Mouse (Mus musculus): Measurements from ENCODE around the gene Dnajc7. TPM values are rescaled to one million over a fixed set of nuclear protein-coding genes. Genes with fewer than 3 reads are reported as not detected.
"Not testable (repeated sequence)": the region's sequence is repeated elsewhere in the genome, so short reads cannot be mapped to it uniquely, and the experiment has no call there.

Gene Dnajc7
- polyA plus RNA-seq, 1 experiment = 838 TPM

DNA sequence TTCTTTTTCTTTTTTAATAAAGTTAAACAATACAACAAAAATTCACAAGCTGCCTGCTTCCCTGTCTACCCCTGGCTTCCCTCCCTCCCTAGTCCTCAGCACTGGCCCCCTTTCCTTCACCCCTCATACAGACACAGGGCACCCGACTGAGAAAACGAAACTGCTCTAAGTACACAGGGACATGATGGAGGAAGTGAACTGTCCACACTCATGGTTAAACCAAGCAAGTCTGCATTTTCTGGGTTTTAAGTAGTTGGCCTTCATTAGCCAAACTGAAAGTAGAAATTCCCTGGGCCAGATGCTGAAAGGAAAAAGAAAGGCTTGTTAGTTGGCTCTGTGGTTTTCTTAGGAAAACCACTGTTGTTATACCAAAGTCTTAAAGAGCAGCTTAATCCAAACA, 37.1 kb downstream of the Dnajc7 start:
- H3K27ac ChIP-seq (ENCODE audit: control insufficient read depth, insufficient read depth, low read depth, low read length, poor library complexity) = peak overlapping the region; percentile 74
- TF ChIP-seq POLR2A (IDR thresholded peaks at IDR 0.05; ENCODE audit: borderline replicate concordance, control insufficient read depth, low read depth, low read length) = no peak
- TF ChIP-seq CTCF (IDR thresholded peaks at IDR 0.05; ENCODE audit: control insufficient read depth, insufficient read depth, low read length) = no peak
- H3K4me1 ChIP-seq (ENCODE audit: control insufficient read depth, insufficient read depth, low read length) = peaks cover 5% of the 10 kb centered on the region
- peak overlapping the region; percentile 45 for H3K4me3 ChIP-seq (replicated peaks; ENCODE audit: control insufficient read depth, low read depth, low read length)
- 14% methylated on average over 2 of the region's 2 CpGs for WGBS

DNA sequence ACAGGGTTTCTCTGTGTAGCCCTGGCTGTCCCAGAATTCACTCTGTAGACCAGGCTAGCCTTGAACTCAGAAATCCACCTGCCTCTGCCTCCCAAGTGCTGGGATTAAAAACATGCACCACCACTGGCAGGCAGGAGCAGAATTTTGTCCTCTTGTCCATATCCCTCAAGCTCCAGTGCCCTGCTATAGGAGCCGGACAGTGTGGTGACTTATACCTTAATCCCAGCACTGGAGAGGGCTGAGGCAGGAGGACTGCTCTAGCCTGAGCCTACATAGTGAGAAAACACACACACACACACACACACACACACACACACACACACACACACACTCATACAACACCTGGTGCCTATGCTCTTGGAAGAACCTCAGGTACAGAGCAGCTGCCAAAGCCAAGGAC, 37.6 kb downstream of the Dnajc7 start:
- peak overlapping the region; percentile 7 for H3K4me3 ChIP-seq (replicated peaks; ENCODE audit: control insufficient read depth, low read depth, low read length)
- H3K4me1 ChIP-seq (ENCODE audit: control insufficient read depth, insufficient read depth, low read length) = not testable (repeated sequence)
- WGBS = 90% methylated on average over 1 of the region's 1 CpGs
- peak overlapping the region; percentile 52 for H3K27ac ChIP-seq (ENCODE audit: control insufficient read depth, insufficient read depth, low read depth, low read length, poor library complexity)

DNA sequence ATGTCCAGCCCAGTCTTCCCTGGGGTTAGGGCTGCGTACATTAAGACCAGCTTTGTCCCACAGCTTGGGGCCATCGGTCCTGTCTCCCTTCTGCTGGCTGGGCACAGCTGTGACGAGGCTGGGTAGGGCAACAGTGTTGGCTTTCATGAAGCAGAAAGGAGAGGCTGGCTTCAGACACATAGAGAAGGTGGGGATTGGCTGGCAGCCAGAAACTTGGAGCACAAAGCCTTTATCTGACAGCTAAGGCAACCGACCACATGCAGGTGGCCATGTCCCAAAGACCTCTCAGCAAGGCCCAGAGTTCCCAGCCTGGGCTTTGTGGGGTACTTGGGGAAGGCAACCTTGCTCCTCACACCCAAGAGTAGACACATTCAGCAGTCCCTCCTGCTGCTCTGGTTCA, 38.2 kb downstream of the Dnajc7 start:
- no peak overlapping the region for H3K4me3 ChIP-seq (replicated peaks; ENCODE audit: control insufficient read depth, low read depth, low read length)
- WGBS = 51% methylated on average over 4 of the region's 4 CpGs

DNA sequence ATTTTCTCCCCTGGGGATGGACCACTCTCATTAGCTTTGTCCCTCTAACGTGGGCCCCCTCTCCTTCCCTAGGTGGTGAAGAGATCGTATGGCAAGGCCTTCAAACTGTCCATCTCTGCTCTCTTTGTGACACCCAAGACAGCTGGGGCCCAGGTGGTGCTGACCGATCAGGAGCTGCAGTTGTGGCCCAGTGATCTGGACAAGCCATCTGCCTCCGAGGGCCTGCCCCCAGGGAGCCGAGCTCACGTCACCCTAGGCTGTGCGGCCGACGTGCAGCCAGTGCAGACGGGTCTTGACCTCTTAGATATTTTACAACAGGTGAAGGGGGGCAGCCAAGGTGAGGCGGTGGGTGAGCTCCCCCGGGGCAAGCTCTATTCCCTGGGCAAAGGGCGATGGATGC, 39.7 kb downstream of the Dnajc7 start:
- H3K4me1 ChIP-seq (ENCODE audit: control insufficient read depth, insufficient read depth, low read length) = peaks cover 4% of the 10 kb centered on the region
- H3K4me3 ChIP-seq (replicated peaks; ENCODE audit: control insufficient read depth, low read depth, low read length) = no peak overlapping the region
- H3K27ac ChIP-seq (ENCODE audit: control insufficient read depth, insufficient read depth, low read depth, low read length, poor library complexity) = 0 out of 2 replicates have a peak overlapping the region, but pooled peaks have one; percentile 15
- TF ChIP-seq CTCF (IDR thresholded peaks at IDR 0.05; ENCODE audit: control insufficient read depth, insufficient read depth, low read length) = no peak
- 0 out of 2 replicates have a peak, but pooled peaks have one; percentile 19 for TF ChIP-seq POLR2A (IDR thresholded peaks at IDR 0.05; ENCODE audit: borderline replicate concordance, control insufficient read depth, low read depth, low read length)
- WGBS = 82% methylated on average over 13 of the region's 13 CpGs

More for the DNA sequence above, 38.2 kb downstream of the Dnajc7 start:
- TF ChIP-seq CTCF (IDR thresholded peaks at IDR 0.05; ENCODE audit: control insufficient read depth, insufficient read depth, low read length) (no peak), POLR2A (IDR thresholded peaks at IDR 0.05; ENCODE audit: borderline replicate concordance, control insufficient read depth, low read depth, low read length) (0 out of 2 replicates have a peak, but pooled peaks have one; percentile 13)
- Histone ChIP-seq H3K27ac (ENCODE audit: control insufficient read depth, insufficient read depth, low read depth, low read length, poor library complexity) (peak overlapping the region; percentile 52), H3K4me1 (ENCODE audit: control insufficient read depth, insufficient read depth, low read length) (peaks cover 5% of the 10 kb centered on the region)

DNA sequence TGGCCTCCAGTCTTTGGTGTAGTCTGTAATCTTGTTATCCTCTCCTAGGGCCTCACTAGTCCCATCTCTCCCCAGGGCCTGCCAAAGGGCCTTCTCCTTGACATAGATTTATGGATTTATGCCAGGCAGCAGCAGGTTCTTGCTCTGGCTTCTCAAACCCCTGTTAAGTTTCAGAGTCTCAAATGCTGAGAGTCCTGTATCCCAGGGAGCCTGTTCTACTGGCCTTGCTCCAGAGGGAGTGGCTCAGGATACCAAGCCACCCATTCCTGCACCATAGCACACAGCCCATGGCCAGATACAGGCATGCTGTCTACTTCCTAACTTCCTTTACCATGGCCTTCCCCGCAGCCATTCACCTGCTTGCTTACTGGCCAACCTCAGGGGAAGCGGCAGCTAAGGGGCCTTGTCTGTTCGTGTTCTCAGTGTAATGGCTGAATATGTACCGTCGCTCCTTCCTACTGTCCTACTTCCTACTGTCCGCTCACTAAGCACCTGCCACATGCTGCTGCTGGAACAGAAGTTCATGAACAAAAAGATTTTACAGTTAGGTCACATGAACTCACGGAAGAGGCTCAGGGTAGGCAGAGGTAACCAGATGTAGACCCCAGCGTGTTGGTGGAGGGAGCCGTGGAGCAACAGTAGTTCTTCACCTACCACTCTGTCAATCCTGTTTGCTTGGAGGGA, 40.7 kb downstream of the Dnajc7 start:
- TF ChIP-seq POLR2A (IDR thresholded peaks at IDR 0.05; ENCODE audit: borderline replicate concordance, control insufficient read depth, low read depth, low read length) (no peak), CTCF (IDR thresholded peaks at IDR 0.05; ENCODE audit: control insufficient read depth, insufficient read depth, low read length) (no peak)
- Histone ChIP-seq H3K4me3 (replicated peaks; ENCODE audit: control insufficient read depth, low read depth, low read length) (no peak overlapping the region), H3K4me1 (ENCODE audit: control insufficient read depth, insufficient read depth, low read length) (peaks cover 4% of the 10 kb centered on the region), H3K27ac (ENCODE audit: control insufficient read depth, insufficient read depth, low read depth, low read length, poor library complexity) (peak overlapping the region; percentile 6; the same call in 1 of the 2 replicates)
- WGBS = 88% methylated on average over 9 of the region's 9 CpGs

DNA sequence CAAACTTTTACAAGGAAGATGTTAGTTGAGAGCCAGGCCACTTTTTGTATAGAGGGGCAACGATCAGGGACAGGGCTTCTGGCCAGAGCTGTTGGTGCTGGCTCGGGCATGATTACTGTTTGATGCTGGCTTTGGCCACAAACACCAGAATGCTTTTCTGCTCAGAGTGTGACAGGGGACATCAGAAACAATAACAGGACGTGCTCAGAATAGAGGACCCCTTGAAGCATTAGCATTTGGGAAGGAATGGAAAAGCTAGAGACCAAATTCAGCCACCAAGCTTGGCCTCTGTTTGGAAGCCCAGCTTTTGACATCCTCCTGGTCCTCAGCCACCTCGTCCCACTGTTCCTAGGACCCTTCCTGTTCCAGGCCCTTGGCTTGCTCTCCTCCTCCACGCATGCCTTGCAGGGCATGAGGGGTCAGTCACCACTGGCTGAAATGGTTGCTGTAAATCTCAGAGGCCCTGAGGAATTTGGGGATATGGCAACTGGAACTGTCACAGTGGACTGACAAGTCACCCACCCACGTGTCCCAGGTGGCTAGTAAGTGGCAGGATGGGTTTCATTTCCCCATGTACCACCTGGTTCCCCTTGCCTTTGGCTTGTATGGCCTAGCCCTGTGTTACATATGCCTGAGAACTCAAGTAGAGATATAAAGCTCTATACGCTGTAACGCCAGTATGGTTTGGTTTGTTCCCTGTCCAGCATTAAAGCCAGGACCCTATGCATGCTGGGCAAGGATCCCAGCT, 41.9 kb downstream of the Dnajc7 start:
- TF ChIP-seq POLR2A (IDR thresholded peaks at IDR 0.05; ENCODE audit: borderline replicate concordance, control insufficient read depth, low read depth, low read length) (no peak), CTCF (IDR thresholded peaks at IDR 0.05; ENCODE audit: control insufficient read depth, insufficient read depth, low read length) (no peak)
- WGBS = 65% methylated on average over 8 of the region's 8 CpGs
- peaks cover 4% of the 10 kb centered on the region for H3K4me1 ChIP-seq (ENCODE audit: control insufficient read depth, insufficient read depth, low read length)
- peak overlapping the region; percentile 6; the same call in 1 of the 2 replicates for H3K27ac ChIP-seq (ENCODE audit: control insufficient read depth, insufficient read depth, low read depth, low read length, poor library complexity)
- H3K4me3 ChIP-seq (replicated peaks; ENCODE audit: control insufficient read depth, low read depth, low read length) = no peak overlapping the region

DNA sequence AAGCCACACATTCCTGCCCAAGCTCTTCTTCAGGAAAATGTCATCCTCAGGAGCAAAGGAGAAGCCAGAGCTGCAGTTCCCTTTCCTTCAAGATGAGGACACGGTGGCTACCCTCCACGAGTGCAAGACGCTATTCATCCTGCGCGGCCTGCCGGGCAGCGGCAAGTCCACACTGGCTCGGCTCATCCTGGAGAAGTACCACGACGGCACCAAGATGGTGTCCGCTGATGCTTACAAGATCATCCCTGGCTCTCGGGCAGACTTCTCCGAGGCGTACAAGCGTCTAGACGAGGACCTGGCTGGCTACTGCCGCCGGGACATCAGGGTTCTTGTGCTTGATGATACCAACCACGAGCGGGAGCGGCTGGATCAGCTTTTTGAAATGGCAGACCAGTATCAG, 43.7 kb downstream of the Dnajc7 start:
- no peak for TF ChIP-seq CTCF (IDR thresholded peaks at IDR 0.05; ENCODE audit: control insufficient read depth, insufficient read depth, low read length)
- TF ChIP-seq POLR2A (IDR thresholded peaks at IDR 0.05; ENCODE audit: borderline replicate concordance, control insufficient read depth, low read depth, low read length) = no peak
- H3K27ac ChIP-seq (ENCODE audit: control insufficient read depth, insufficient read depth, low read depth, low read length, poor library complexity) = 0 out of 2 replicates have a peak overlapping the region, but pooled peaks have one; percentile 11
- 85% methylated on average over 21 of the region's 21 CpGs for WGBS
- peak overlapping the region; percentile 26 for H3K4me3 ChIP-seq (replicated peaks; ENCODE audit: control insufficient read depth, low read depth, low read length)
- no peaks in the 10 kb centered on the region; the same call in none of the 2 replicates for H3K4me1 ChIP-seq (ENCODE audit: control insufficient read depth, insufficient read depth, low read length)

DNA sequence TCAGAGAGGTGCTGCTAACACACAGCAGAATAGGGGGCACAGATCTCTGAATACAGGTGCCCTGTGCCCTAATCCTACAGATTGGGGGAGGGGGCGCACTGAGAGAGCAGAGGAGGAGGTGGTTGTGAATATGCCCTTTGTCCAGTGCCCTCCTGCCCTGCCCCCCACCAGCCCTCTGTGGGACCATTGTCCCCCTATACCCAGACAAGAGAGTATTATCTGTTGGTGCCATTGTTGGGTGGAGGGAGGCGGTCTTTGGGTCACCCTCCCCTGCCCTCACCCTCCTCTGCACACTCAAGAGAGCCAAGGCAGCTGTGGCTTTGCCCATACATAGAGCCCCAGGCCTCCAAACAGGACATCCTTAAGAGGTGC, 44.5 kb downstream of the Dnajc7 start:
- whole genome bisulfite sequencing = 17% methylated on average over 2 of the region's 2 CpGs
- Histone ChIP-seq H3K4me1 (ENCODE audit: control insufficient read depth, insufficient read depth, low read length) (peaks cover 2% of the 10 kb centered on the region), H3K4me3 (replicated peaks; ENCODE audit: control insufficient read depth, low read depth, low read length) (peak overlapping the region; percentile 90), H3K27ac (ENCODE audit: control insufficient read depth, insufficient read depth, low read depth, low read length, poor library complexity) (peak overlapping the region; percentile 93)
- TF ChIP-seq CTCF (IDR thresholded peaks at IDR 0.05; ENCODE audit: control insufficient read depth, insufficient read depth, low read length) (no peak), POLR2A (IDR thresholded peaks at IDR 0.05; ENCODE audit: borderline replicate concordance, control insufficient read depth, low read depth, low read length) (no peak)

Data from bone marrow, adult 2 months (tissue).